20 mouse cellular contexts compared by ENCODE assay signal in genomic region chr7:90703163-90703852, GRCm38 (mm10).
A peak's percentile ranks its signal among the peaks of the same experiment; 100 is the strongest.
DNase-seq lines count a peak whose midpoint lies in the region; ATAC-seq and TF ChIP-seq lines count a peak whose summit lies in the region.
"Had no signal": no experiment of that assay in that cellular context is flagged by ENCODE, and none has a peak within 500 bp of the region (broad histone marks: within the 10 kb centered on the region; RNA-seq: fewer than 3 reads in every experiment).

No protein-coding gene starts in this region.

- no peak overlapping the region for H3K9ac ChIP-seq in CH12.LX (ENCODE audit: insufficient read depth, low read depth)
- H3K9ac ChIP-seq in liver, postnatal 0 days (replicated peaks) = no peak overlapping the region
- H3K9ac ChIP-seq: liver, embryonic 12.5 days; neural tube, embryonic 12.5 days; stomach, embryonic 15.5 days had no signal

- no peaks in the 10 kb centered on the region for H3K79me2 ChIP-seq in CH12.LX (replicated peaks; ENCODE audit: control insufficient read depth, extremely low read depth, insufficient read depth, poor library complexity, severe bottlenecking)

- no peak for TF ChIP-seq CTCF in CH12.LX (conservative IDR thresholded peaks at IDR 0.05 in 1 of 2, IDR thresholded peaks at IDR 0.05 in 1 of 2; ENCODE audit: low read depth in 2 of 2, low read length in 2 of 2)
- TF ChIP-seq CTCF in liver, postnatal 0 days (IDR thresholded peaks at IDR 0.05; ENCODE audit: low read depth) = no peak

- TF ChIP-seq RAD21 in CH12.LX (IDR thresholded peaks at IDR 0.05; ENCODE audit: low read depth, low read length) = no peak

- H3K27ac ChIP-seq in CH12.LX (ENCODE audit: insufficient read depth, low read depth) = no peak overlapping the region
- H3K27ac ChIP-seq in liver, postnatal 0 days (ENCODE audit: low read depth) = no peak overlapping the region
- H3K27ac ChIP-seq: liver, embryonic 12.5 days; neural tube, embryonic 12.5 days; stomach, embryonic 15.5 days had no signal

- no peak for ATAC-seq in liver, postnatal 0 days
- ATAC-seq: CD4-positive, CD25-positive, alpha-beta regulatory T cell, adult 4 months; intestine, embryonic 16.5 days; liver, embryonic 12.5 days had no signal

- no peak for TF ChIP-seq EP300 in CH12.LX (IDR thresholded peaks at IDR 0.05; ENCODE audit: low read length)
- no peak for TF ChIP-seq EP300 in liver, postnatal 0 days (IDR thresholded peaks at IDR 0.05; ENCODE audit: low read depth)

- H3K4me3 ChIP-seq in CH12.LX (replicated peaks in 1 of 3; ENCODE audit: low read depth in 2 of 3, low read length in 2 of 3, poor library complexity in 1 of 3) = no peak overlapping the region
- H3K4me3 ChIP-seq in liver, postnatal 0 days (ENCODE audit: low read depth, low read length) = no peak overlapping the region
- H3K4me3 ChIP-seq: liver, embryonic 12.5 days; neural tube, embryonic 12.5 days; stomach, embryonic 15.5 days had no signal

- dilution Hi-C loops in CH12.LX (cut with MboI; ENCODE audit: extremely low pct_ligation_motif_present, extremely low pct_unique_long_range_greater_than_20kb, low sequenced_read_pairs) = no loop called here

- no peaks in the 10 kb centered on the region for H3K36me3 ChIP-seq in CH12.LX (replicated peaks in 1 of 2; ENCODE audit: control insufficient read depth in 1 of 2, insufficient read depth in 1 of 2, low read length in 1 of 2)
- H3K36me3 ChIP-seq in liver, postnatal 0 days (replicated peaks; ENCODE audit: insufficient read depth, low read length) = no peaks in the 10 kb centered on the region
- H3K36me3 ChIP-seq: liver, embryonic 12.5 days; neural tube, embryonic 12.5 days; stomach, embryonic 15.5 days had no signal

- H3K4me2 ChIP-seq in CH12.LX (ENCODE audit: insufficient read depth, low read depth, poor library complexity, severe bottlenecking) = no peak overlapping the region; the same call in 1 of the 2 replicates
- no peak overlapping the region for H3K4me2 ChIP-seq in liver, postnatal 0 days (ENCODE audit: low read depth, low read length)
- H3K4me2 ChIP-seq: heart, embryonic 11.5 days; liver, embryonic 12.5 days; neural tube, embryonic 12.5 days; stomach, embryonic 15.5 days had no signal

- peak; percentile 6 to 46 for DNase-seq in layer of hippocampus, adult 18-20 months (ENCODE audit: low spot score in 2 of 2)
- no peak for DNase-seq in layer of hippocampus, adult 8-10 months (ENCODE audit: low spot score in 2 of 2)
- no peak for DNase-seq in CH12.LX (ENCODE audit: extremely low read depth)
- DNase-seq in brain, adult 2 months (ENCODE audit: low read depth, low spot score) = peak; percentile 70
- DNase-seq in kidney, postnatal 10 days = peak; percentile 4
- DNase-seq in cerebellum, postnatal 36 days = no peak
- no peak for DNase-seq in left cerebral cortex, postnatal 10 days (ENCODE audit: extremely low spot score in 1 of 2, low spot score in 2 of 2)
- DNase-seq in liver, postnatal 0 days = no peak
- DNase-seq: cerebellum, postnatal 14 days; gastrocnemius, postnatal 25 days; heart, postnatal 4 days; lung, postnatal 36 days; midbrain, embryonic 14.5 days; thymus, postnatal 14 days had no signal

- no peaks in the 10 kb centered on the region for H3K9me3 ChIP-seq in CH12.LX (replicated peaks; ENCODE audit: low read length)
- no peaks in the 10 kb centered on the region for H3K9me3 ChIP-seq in liver, postnatal 0 days (ENCODE audit: low read length)
- H3K9me3 ChIP-seq: liver, embryonic 12.5 days; neural tube, embryonic 12.5 days; stomach, embryonic 15.5 days had no signal

- H3K4me1 ChIP-seq in CH12.LX (ENCODE audit: control insufficient read depth in 1 of 2, insufficient read depth in 2 of 2) = peaks cover 0 to 4% of the 10 kb centered on the region in 2 experiments; a peak in 1 of 4 replicates
- no peaks in the 10 kb centered on the region for H3K4me1 ChIP-seq in liver, postnatal 0 days (ENCODE audit: insufficient read depth)
- H3K4me1 ChIP-seq: liver, embryonic 12.5 days; neural tube, embryonic 12.5 days; stomach, embryonic 15.5 days had no signal

- intact Hi-C loops in left cerebral cortex, postnatal 10 days (cut with DNase I) = no loop called here

- H3K27me3 ChIP-seq in CH12.LX (replicated peaks) = no peaks in the 10 kb centered on the region
- no peaks in the 10 kb centered on the region for H3K27me3 ChIP-seq in liver, postnatal 0 days (ENCODE audit: insufficient read depth, low read length)
- H3K27me3 ChIP-seq: liver, embryonic 12.5 days; neural tube, embryonic 12.5 days; stomach, embryonic 15.5 days had no signal

- in situ Hi-C loops in CH12.LX (cut with MboI; ENCODE audit: low pct_ligation_motif_present, low pct_unique_long_range_greater_than_20kb, low sequenced_read_pairs) = no loop called here

- no peak for TF ChIP-seq POLR2A in CH12.LX (IDR thresholded peaks at IDR 0.05; ENCODE audit: low read depth, low read length)

- 59% methylated on average over 7 of the region's 7 CpGs for WGBS in liver, postnatal 0 days (ENCODE audit: insufficient replicate concordance)

TF ChIP-seq in CH12.LX, 34 proteins besides CTCF, POLR2A, EP300 and RAD21:
- no peak for TF ChIP-seq RCOR1 (conservative IDR thresholded peaks at IDR 0.05; ENCODE audit: low read depth, low read length)
- TF ChIP-seq USF2 (conservative IDR thresholded peaks at IDR 0.05; ENCODE audit: low read depth, low read length) = no peak
- TF ChIP-seq IRF4 (IDR thresholded peaks at IDR 0.05; ENCODE audit: low read depth, low read length) = no peak
- TF ChIP-seq MEF2A (IDR thresholded peaks at IDR 0.05; ENCODE audit: borderline replicate concordance, low read depth, low read length) = no peak
- TF ChIP-seq MAFK (IDR thresholded peaks at IDR 0.05; ENCODE audit: insufficient replicate concordance, low read length) = peak; percentile 22; the same call in 1 of the 2 replicates
- no peak for TF ChIP-seq MAZ (IDR thresholded peaks at IDR 0.05; ENCODE audit: low read depth, low read length)
- TF ChIP-seq ZC3H11A (IDR thresholded peaks at IDR 0.05; ENCODE audit: low read depth, low read length) = no peak
TF ChIP-seq in CH12.LX: peak in this region for 1.

Comparison
In these comparisons a context has a peak if more than half of its experiments do, and no peak if none do; other contexts are left out.
1. DNase-seq: peak in layer of hippocampus, adult 18-20 months (2 of 2), brain, adult 2 months (single experiment) and kidney, postnatal 10 days (single experiment); none in layer of hippocampus, adult 8-10 months (0 of 2), CH12.LX (single experiment), cerebellum, postnatal 36 days (0 of 2), left cerebral cortex, postnatal 10 days (0 of 2) and liver, postnatal 0 days (single experiment).